Mouse (Mus musculus): ENCODE results near the gene Gart.

The Gart gene

GRCm38 (mm10) chr16:91646681-91647419 lies at the start of gene Gart:
TSS of gene Gart (minus strand) at chr16:91646952.
- peak; percentile 92 for DNase-seq

- no peak for DNase-seq
These were observed 48.5 kb upstream of the Gart start for GRCm38 (mm10) chr16:91695108-91695755.

GRCm38 (mm10) chr16:91694455-91695084 lies 47.8 kb upstream of the Gart start:
- peak; percentile 46 for DNase-seq

GRCm38 (mm10) chr16:91689791-91690190 lies 43.0 kb upstream of the Gart start:
- no peak for DNase-seq

GRCm38 (mm10) chr16:91688619-91689334 lies 42.0 kb upstream of the Gart start, which contains the start of gene Donson:
TSS of gene Donson (minus strand) at chr16:91688770.
- DNase-seq = peak; percentile 93

GRCm38 (mm10) chr16:91688023-91688618 lies 41.4 kb upstream of the Gart start:
- no peak for DNase-seq

GRCm38 (mm10) chr16:91686369-91686768 lies 39.6 kb upstream of the Gart start:
- DNase-seq = no peak

- DNase-seq = no peak
These were observed 38.8 kb upstream of the Gart start for GRCm38 (mm10) chr16:91685526-91685925.

- no peak for DNase-seq
These were observed 33.9 kb upstream of the Gart start for GRCm38 (mm10) chr16:91680656-91681055.

GRCm38 (mm10) chr16:91678147-91678911 lies 31.6 kb upstream of the Gart start:
- no peak for DNase-seq

GRCm38 (mm10) chr16:91674500-91674899 lies 27.7 kb upstream of the Gart start:
- DNase-seq = no peak

- no peak for DNase-seq
These were observed 17.0 kb upstream of the Gart start for GRCm38 (mm10) chr16:91663795-91664194.

GRCm38 (mm10) chr16:91662336-91662735 lies 15.6 kb upstream of the Gart start:
- no peak for DNase-seq

GRCm38 (mm10) chr16:91661397-91661796 lies 14.6 kb upstream of the Gart start:
- no peak for DNase-seq

- DNase-seq = no peak
These were observed 13.0 kb upstream of the Gart start for GRCm38 (mm10) chr16:91659798-91660197.

GRCm38 (mm10) chr16:91658471-91658870 lies 11.7 kb upstream of the Gart start:
- no peak for DNase-seq

GRCm38 (mm10) chr16:91657285-91657684 lies 10.5 kb upstream of the Gart start:
- DNase-seq = no peak

GRCm38 (mm10) chr16:91655285-91655684 lies 8.5 kb upstream of the Gart start:
- no peak for DNase-seq

GRCm38 (mm10) chr16:91652191-91652590 lies 5.4 kb upstream of the Gart start:
- no peak for DNase-seq

- DNase-seq = no peak
These were observed 3.0 kb upstream of the Gart start for GRCm38 (mm10) chr16:91649781-91650180.

GRCm38 (mm10) chr16:91649246-91649645 lies 2.5 kb upstream of the Gart start:
- DNase-seq = no peak

- DNase-seq = peak; percentile 65
These were observed 1.4 kb upstream of the Gart start for GRCm38 (mm10) chr16:91648220-91648550.
